Mouse (Mus musculus) olfactory bulb, adult 2 months (tissue): Measurements from ENCODE around the gene Dnajc11. TPM values are rescaled to one million over a fixed set of nuclear protein-coding genes. Genes with fewer than 3 reads are reported as not detected.

Source experiments
- H3K27ac ChIP-seq: fragments of 200-500 bp; 2 replicates; pipeline ENCODE4 v1.5.1; 2012; ENCODE audit warnings: low read depth, low read length; ENCODE audit not compliant: insufficient read depth
- H3K4me1 ChIP-seq: fragments of 200-500 bp; 2 replicates; pipeline ENCODE4 v1.6.1; 2012; ENCODE audit warnings: low read length; ENCODE audit not compliant: control insufficient read depth, insufficient read depth
- H3K4me3 ChIP-seq: fragments of 200-500 bp; 2 replicates; pipeline ENCODE4 v1.5.1; 2012; ENCODE audit warnings: mild to moderate bottlenecking, low read depth, low read length, moderate library complexity; ENCODE audit not compliant: insufficient read depth
- CTCF ChIP-seq: fragments of 200-500 bp; IDR thresholded peaks from 2 replicates; pipeline ENCODE4 v1.5.1; 2012; ENCODE audit warnings: low read depth, mild to moderate bottlenecking, low read length, moderate library complexity; ENCODE audit not compliant: insufficient read depth
- POLR2A ChIP-seq: fragments of 200-500 bp; IDR thresholded peaks from 2 replicates; pipeline ENCODE4 v1.6.1; 2012; ENCODE audit warnings: mild to moderate bottlenecking, low read depth, low read length, moderate library complexity; ENCODE audit not compliant: insufficient read depth
- WGBS: fragments of 180-500 bp; shearing (Covaris S2); methylation state at CpG from one replicate; pipeline ENCODE4 v1.1.7; 2018; 5-methylcytosine and 5-hydroxymethylcytosine counted together
- polyA plus RNA-seq: library from polyadenylated mRNA; stranded (reverse); fragments of >200 nt; gene quantifications from 2 replicates; pipeline ENCODE4 v1.2.4, GENCODE M21; 2012; ENCODE audit warnings: low replicate concordance; ENCODE audit not compliant: missing spikeins, insufficient read depth, insufficient read length

Gene Dnajc11
- polyA plus RNA-seq, 1 experiment, result not detected

DNA sequence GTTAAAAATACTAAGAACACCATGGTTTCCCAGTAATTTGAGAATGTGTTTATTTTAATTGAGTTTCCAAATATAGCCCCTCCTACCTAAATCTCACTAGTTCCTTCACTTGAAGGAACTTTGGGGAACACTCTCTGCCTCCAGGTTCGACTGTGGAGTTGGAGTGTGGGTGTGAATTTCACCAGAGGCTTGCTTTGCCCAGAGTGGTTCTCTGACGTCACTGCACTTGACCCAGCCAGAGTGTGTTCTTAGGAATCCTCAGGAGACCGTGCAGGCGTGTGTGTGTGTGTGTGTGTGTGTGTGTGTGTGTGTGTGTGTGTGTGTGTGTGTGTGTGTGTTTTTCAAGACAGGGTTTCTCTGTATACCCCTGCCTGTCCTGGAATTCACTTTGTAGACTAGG lies 67.4 kb downstream of the Dnajc11 start:
- H3K4me3 ChIP-seq, result no peak overlapping the region
- H3K4me1 ChIP-seq, result peaks cover 7% of the 10 kb centered on the region
- WGBS, result 19% methylated on average over 4 of the region's 4 CpGs
- peak overlapping the region; percentile 53; the same call in 1 of the 2 replicates for H3K27ac ChIP-seq
- TF ChIP-seq CTCF (no peak), POLR2A (no peak)

DNA sequence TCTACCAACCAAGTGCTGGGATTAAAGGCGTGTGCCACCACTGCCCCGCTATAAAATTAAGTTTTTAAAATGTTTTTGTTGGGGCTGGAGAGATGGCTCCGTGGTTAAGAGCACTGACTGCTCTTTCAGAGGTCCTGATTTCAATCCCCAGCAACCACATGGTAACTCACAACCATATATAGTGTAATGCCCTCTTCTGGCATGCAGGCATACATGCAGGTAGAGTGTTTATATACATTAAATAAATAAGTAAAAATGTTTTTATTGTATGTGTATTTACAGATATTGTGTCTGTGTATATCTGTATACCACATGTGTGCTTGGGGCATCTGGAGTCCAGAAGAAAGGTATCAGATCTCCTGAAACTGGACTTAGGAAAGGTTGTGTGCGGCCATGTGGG lies 67.8 kb downstream of the Dnajc11 start:
- H3K27ac ChIP-seq, result peak overlapping the region; percentile 53; the same call in 1 of the 2 replicates
- no peak overlapping the region for H3K4me3 ChIP-seq
- TF ChIP-seq POLR2A (no peak), CTCF (no peak)
- peaks cover 7% of the 10 kb centered on the region for H3K4me1 ChIP-seq
- 67% methylated on average over 4 of the region's 4 CpGs for WGBS

DNA sequence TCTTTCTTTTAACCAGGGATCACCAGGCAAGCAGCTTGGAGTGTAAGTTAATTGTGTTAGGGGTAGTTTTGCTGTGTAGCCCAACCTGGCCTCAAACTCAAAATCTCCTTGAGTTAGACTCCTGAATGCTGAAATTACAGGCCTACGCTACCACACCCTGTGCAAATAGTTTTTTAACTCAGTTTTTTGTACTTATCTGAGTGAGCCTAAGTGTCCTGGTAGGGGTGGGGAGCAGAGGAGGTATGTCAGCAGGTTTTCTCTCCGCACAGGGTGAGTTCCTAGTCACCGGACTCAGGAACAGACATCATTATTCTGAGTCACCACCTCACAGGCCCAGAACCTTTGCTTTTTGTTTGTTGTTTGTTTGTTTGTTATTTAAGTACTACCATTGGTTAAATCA lies 68.6 kb downstream of the Dnajc11 start:
- TF ChIP-seq CTCF (no peak), POLR2A (no peak)
- Histone ChIP-seq H3K27ac (no peak overlapping the region), H3K4me1 (peaks cover 9% of the 10 kb centered on the region), H3K4me3 (no peak overlapping the region)
- 90% methylated on average over 3 of the region's 3 CpGs for WGBS

GRCm38 (mm10) chr4:152006137-152006536 lies 72.6 kb downstream of the Dnajc11 start:
- Histone ChIP-seq H3K4me3 (no peak overlapping the region), H3K27ac (no peak overlapping the region), H3K4me1 (peaks cover 25% of the 10 kb centered on the region)
- 78% methylated on average over 6 of the region's 6 CpGs for WGBS
- TF ChIP-seq CTCF (no peak), POLR2A (no peak)

GRCm38 (mm10) chr4:152006812-152007211 lies 73.3 kb downstream of the Dnajc11 start:
- TF ChIP-seq POLR2A (no peak), CTCF (no peak)
- Histone ChIP-seq H3K27ac (peak overlapping the region; percentile 10; the same call in 1 of the 2 replicates), H3K4me1 (peaks cover 29% of the 10 kb centered on the region), H3K4me3 (no peak overlapping the region)
- WGBS, result 44% methylated on average over 3 of the region's 3 CpGs

DNA sequence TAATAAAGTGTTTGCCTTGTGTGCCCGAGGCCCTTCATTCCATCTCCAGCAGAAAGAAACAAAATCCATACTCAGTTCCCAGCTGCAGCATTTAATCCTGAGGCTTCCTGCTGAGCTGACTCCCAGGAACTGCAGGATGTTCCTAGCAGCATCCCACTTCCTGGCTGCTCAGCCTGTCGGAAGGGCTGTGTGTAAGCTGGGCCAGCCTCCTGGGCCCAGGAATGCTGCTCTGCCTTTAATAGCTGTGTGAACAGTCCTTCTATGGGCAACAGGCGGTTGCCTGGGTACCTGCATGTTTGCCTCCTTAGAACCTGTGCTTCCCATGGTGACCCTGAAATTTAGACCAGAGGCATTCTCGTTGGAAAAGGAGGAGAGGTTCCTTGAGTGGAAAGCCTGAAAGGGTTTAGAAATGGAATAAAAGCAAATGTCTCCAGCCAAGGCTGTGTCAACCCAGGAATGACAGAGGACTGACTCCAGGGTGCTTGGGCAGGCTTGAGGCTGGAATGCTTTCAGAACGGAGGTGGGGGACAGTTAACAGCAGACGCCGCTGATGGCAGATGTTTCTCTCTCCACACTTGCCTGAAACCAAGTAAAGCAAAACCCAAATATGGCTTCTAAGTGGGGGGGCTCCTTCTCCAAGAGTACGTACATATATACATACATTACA lies 74.1 kb downstream of the Dnajc11 start:
- H3K4me1 ChIP-seq, result peaks cover 36% of the 10 kb centered on the region
- WGBS, result 11% methylated on average over 8 of the region's 8 CpGs
- H3K27ac ChIP-seq, result peak overlapping the region; percentile 73; the same call in 1 of the 2 replicates
- H3K4me3 ChIP-seq, result peak overlapping the region; percentile 78; the same call in 1 of the 2 replicates
- TF ChIP-seq POLR2A, result no peak
- no peak for TF ChIP-seq CTCF

GRCm38 (mm10) chr4:152008148-152008500 lies 74.6 kb downstream of the Dnajc11 start:
- peak overlapping the region; percentile 73 for H3K27ac ChIP-seq
- 3% methylated on average over 14 of the region's 14 CpGs for WGBS

GRCm38 (mm10) chr4:152008622-152009075 lies 75.2 kb downstream of the Dnajc11 start, which contains the start of gene Klhl21:
Gene Klhl21, plus strand, starts transcription at chr4:152008803.
- Histone ChIP-seq H3K27ac (peak within 1 kb of the TSS; percentile 73), H3K4me3 (peak within 1 kb of the TSS; percentile 78), H3K4me1 (peaks cover 45% of the 10 kb centered on the region)
- under 1% methylated on average over 45 of the region's 45 CpGs for WGBS
- TF ChIP-seq CTCF (no peak), POLR2A (peak; percentile 92)

More at GRCm38 (mm10) chr4:152008148-152008500, 74.6 kb downstream of the Dnajc11 start:
- H3K4me3 ChIP-seq, result peak overlapping the region; percentile 78
- TF ChIP-seq POLR2A, result no peak
- no peak for TF ChIP-seq CTCF
- peaks cover 40% of the 10 kb centered on the region for H3K4me1 ChIP-seq
